Mouse (Mus musculus) neural tube, embryonic 13.5 days (tissue): ENCODE results near the gene Cdh23. TPM values are rescaled to one million over a fixed set of nuclear protein-coding genes. Genes with fewer than 3 reads are reported as not detected.

Experiments used
- ATAC-seq: fragments of 200-750 bp; cut with Nextera tagmentation; 2 replicates; pipeline ENCODE4 v1.8.0; 2017; ENCODE audit warnings: low read depth, mild to moderate bottlenecking, moderate TSS enrichment, moderate library complexity
- H3K27ac ChIP-seq: fragments of 300-500 bp; sonication (generic); replicated peaks from 2 replicates; pipeline ENCODE4 v1.5.1; 2015; ENCODE audit warnings: moderate library complexity, mild to moderate bottlenecking, inconsistent platforms
- H3K27me3 ChIP-seq: fragments of 300-500 bp; sonication (generic); 2 replicates; pipeline ENCODE4 v1.6.1; 2015; ENCODE audit warnings: mild to moderate bottlenecking, inconsistent platforms
- H3K36me3 ChIP-seq: fragments of 300-500 bp; sonication (generic); 2 replicates; pipeline ENCODE4 v1.6.1; 2015; ENCODE audit warnings: mild to moderate bottlenecking, inconsistent platforms
- H3K4me1 ChIP-seq: fragments of 300-500 bp; sonication (generic); replicated peaks from 2 replicates; pipeline ENCODE4 v1.6.1; 2015; ENCODE audit warnings: inconsistent platforms
- H3K4me2 ChIP-seq: fragments of 300-500 bp; sonication (generic); 2 replicates; pipeline ENCODE4 v1.6.1; 2015; ENCODE audit warnings: inconsistent platforms, mild to moderate bottlenecking, moderate library complexity
- H3K4me3 ChIP-seq: fragments of 300-500 bp; sonication (generic); 2 replicates; pipeline ENCODE4 v1.5.1; 2015; ENCODE audit warnings: mild to moderate bottlenecking, inconsistent platforms
- H3K9ac ChIP-seq: fragments of 300-500 bp; sonication (generic); 2 replicates; pipeline ENCODE4 v1.6.1; 2015; ENCODE audit warnings: moderate library complexity, mild to moderate bottlenecking, inconsistent platforms
- H3K9me3 ChIP-seq: fragments of 300-500 bp; sonication (generic); 2 replicates; pipeline ENCODE4 v1.6.1; 2016; ENCODE audit warnings: inconsistent platforms
- WGBS: fragments of 180-500 bp; shearing (Covaris S2); methylation state at CpG from one replicate; pipeline ENCODE4 v1.1.7; 2015; 5-methylcytosine and 5-hydroxymethylcytosine counted together
- polyA plus RNA-seq: library from polyadenylated mRNA; unstranded; fragments of >200 nt; fragmentation: Nextera tagmentation; extraction: Ambion mirVana; gene quantifications from 2 replicates; pipeline ENCODE4 v1.2.1, GENCODE M21; 2015

Cdh23 gene
- polyA plus RNA-seq, 1 experiment from 2014 or later = 1.4 TPM

DNA sequence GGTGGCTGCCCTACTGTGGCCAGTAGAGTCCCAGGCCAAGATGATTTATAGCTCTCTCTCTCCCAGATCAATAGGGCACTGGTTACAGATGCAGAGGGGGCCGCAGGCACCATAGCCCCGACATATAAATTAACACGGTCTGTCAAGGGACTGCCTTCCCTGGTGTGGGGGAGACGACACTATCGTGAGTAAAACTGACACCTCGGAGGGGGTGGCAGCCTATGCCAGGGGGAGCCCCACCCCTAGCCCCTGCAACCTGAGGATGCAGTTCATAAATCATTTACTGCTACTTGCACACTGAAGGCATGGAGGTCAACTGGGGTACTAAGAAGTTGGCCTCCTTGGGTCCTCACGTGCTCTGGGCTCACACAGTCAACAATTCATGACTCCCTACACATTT lies 106.0 kb downstream of the Cdh23 start:
- H3K27ac ChIP-seq = no peak overlapping the region
- H3K4me3 ChIP-seq = no peak overlapping the region
- H3K4me2 ChIP-seq = no peak overlapping the region
- H3K9ac ChIP-seq = no peak overlapping the region
- H3K9me3 ChIP-seq = no peaks in the 10 kb centered on the region
- peaks cover 97% of the 10 kb centered on the region for H3K27me3 ChIP-seq
- 22% methylated on average over 7 of the region's 7 CpGs for WGBS
- H3K36me3 ChIP-seq = no peaks in the 10 kb centered on the region
- peaks cover 37% of the 10 kb centered on the region for H3K4me1 ChIP-seq
- ATAC-seq = no peak

DNA sequence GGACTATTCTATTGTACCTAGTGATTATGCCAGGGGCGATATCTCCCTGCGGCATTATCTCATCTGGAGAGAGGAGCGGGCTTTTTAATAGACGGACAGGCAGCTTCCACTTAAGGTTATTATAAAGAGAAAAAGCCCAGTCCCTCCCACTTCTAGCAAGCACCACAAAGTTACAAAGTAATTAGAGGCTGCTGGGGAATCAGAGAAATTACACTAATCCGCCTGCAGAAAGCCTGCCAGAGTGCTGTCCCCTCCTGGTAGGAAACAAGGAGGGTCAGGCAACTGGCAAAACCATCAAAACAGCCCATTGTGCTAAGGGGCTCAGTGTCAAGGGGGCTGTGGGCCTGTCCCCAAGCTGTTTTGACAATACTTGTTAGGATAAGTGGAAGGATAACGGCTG lies 110.6 kb downstream of the Cdh23 start:
- no peaks in the 10 kb centered on the region for H3K36me3 ChIP-seq
- H3K27me3 ChIP-seq = peaks cover 100% of the 10 kb centered on the region
- no peak overlapping the region for H3K4me3 ChIP-seq
- ATAC-seq = no peak
- WGBS = 46% methylated on average over 6 of the region's 6 CpGs
- no peak overlapping the region for H3K27ac ChIP-seq
- H3K4me2 ChIP-seq = no peak overlapping the region
- no peak overlapping the region for H3K9ac ChIP-seq
- no peaks in the 10 kb centered on the region for H3K9me3 ChIP-seq
- H3K4me1 ChIP-seq = peaks cover 16% of the 10 kb centered on the region

GRCm38 (mm10) chr10:60582956-60583355 lies 113.3 kb downstream of the Cdh23 start:
- 25% methylated on average over 15 of the region's 15 CpGs for WGBS
- 0 out of 2 replicates have a peak, but pooled peaks have one; percentile 57 for ATAC-seq
- H3K27me3 ChIP-seq = peaks cover 98% of the 10 kb centered on the region
- no peak overlapping the region for H3K27ac ChIP-seq
- no peak overlapping the region for H3K4me3 ChIP-seq
- H3K4me1 ChIP-seq = peaks cover 10% of the 10 kb centered on the region
- H3K9me3 ChIP-seq = no peaks in the 10 kb centered on the region
- no peak overlapping the region for H3K9ac ChIP-seq
- H3K36me3 ChIP-seq = no peaks in the 10 kb centered on the region
- peak overlapping the region; percentile 9; the same call in 1 of the 2 replicates for H3K4me2 ChIP-seq

DNA sequence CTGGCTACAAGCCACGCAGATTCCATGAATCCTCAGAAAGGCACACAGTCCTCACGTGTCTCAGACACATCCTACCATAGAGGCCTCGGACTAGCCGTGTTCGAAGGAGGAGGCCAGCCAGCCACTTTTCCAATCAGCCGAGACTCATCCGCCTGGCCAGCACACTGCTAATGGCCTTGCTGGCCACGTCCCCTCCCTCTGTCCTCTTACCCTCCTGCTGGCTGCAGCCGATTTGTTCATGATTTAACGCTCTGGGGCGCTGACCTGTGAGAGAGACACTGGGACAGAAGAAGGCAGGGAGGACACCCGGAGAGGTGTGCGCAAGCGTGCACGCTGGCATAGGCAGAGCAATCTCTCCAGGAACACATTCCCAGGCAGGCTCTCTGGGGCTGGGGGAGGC lies 115.6 kb downstream of the Cdh23 start:
- Histone ChIP-seq H3K4me1 (peaks cover 20% of the 10 kb centered on the region), H3K4me3 (no peak overlapping the region), H3K27ac (no peak overlapping the region), H3K9ac (no peak overlapping the region), H3K4me2 (no peak overlapping the region), H3K36me3 (no peaks in the 10 kb centered on the region), H3K27me3 (peaks cover 98% of the 10 kb centered on the region), H3K9me3 (no peaks in the 10 kb centered on the region)
- ATAC-seq = no peak
- WGBS = 45% methylated on average over 15 of the region's 15 CpGs

DNA sequence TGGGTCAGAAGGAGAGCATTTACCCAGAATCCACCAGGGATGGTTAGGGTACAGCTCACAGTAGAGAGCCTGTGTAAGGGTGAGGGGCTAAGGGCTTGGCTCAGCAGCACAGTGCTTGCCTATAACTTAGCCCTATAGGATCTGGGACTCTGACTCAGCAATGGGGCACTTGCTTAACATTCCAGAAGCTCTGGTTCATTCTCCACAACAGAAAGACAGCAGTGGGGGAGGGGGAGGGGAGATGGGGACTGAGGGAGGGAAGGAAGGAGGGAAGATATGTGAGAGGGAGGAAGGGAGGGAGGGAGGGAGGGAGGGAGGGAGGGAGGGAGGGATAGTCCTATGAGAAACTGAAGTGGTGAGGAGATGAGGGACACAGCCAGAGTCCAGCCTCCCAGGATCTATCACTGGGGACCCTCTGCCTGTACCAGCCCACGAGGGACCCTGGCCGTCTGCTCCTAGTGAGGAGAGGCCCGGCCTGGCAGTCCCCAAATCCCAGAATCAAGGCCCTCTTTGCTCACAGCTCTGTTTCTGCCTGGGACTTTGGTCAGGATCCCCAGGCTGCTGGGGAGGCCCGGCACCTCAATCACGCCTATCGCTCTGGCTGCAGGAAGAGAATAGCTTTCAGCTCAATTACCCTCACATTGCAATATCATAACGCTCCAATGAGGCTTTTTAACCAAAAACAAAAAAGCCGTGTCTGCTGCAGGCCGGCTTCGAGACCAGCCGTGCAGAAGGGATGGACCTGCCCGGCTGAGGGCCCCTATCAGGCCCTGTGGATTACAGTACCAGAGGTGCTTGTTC lies 117.4 kb downstream of the Cdh23 start:
- no peak overlapping the region for H3K4me2 ChIP-seq
- no peak overlapping the region for H3K27ac ChIP-seq
- H3K36me3 ChIP-seq = no peaks in the 10 kb centered on the region
- WGBS = 28% methylated on average over 12 of the region's 12 CpGs
- H3K9ac ChIP-seq = no peak overlapping the region
- H3K4me3 ChIP-seq = no peak overlapping the region
- peaks cover 20% of the 10 kb centered on the region for H3K4me1 ChIP-seq
- H3K9me3 ChIP-seq = no peaks in the 10 kb centered on the region
- ATAC-seq = no peak
- H3K27me3 ChIP-seq = peaks cover 98% of the 10 kb centered on the region

GRCm38 (mm10) chr10:60577920-60578737 lies 118.2 kb downstream of the Cdh23 start:
- Histone ChIP-seq H3K4me2 (no peak overlapping the region), H3K9ac (no peak overlapping the region), H3K4me1 (peaks cover 20% of the 10 kb centered on the region), H3K9me3 (no peaks in the 10 kb centered on the region), H3K36me3 (no peaks in the 10 kb centered on the region), H3K27ac (no peak overlapping the region), H3K4me3 (no peak overlapping the region), H3K27me3 (peaks cover 98% of the 10 kb centered on the region)
- ATAC-seq = no peak
- WGBS = 86% methylated on average over 12 of the region's 12 CpGs

DNA sequence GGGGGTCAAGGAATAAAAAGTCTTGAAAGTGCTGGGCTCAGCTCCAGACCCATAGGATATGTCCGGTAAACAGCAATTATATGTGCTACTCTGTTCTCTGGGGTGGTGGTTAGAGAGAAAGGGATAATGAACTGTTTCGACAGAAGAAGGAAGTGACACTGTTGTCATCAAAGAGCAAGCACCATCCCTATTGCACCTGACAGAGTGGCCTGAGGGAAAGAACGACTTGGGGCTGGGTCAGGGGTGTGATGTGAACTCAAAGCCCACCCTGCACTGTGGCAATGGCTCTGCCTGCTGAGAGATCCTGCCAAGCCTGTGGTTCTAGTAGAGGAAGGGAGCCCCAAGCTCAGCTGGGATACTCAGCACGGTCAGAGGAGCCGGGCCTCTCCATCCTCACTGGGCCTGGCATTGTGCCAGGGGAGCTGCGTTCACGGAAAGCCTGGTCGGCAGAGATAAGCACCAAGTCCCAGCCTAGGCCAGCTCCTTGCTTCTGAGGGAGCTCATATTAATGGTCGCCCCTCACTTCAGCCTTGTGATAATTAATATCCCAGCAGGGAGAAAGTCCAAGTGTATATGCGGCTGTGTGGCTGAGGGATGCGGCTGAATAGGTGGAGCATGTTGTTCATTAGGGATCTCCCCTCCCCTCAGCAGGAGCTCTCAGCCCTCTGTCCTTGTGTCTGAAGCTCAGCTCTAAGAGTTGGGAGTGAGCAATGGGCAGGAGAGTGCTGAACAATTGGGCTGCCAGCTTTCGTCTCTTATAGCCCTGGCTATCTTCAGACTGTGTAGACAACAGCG lies 119.0 kb downstream of the Cdh23 start:
- Histone ChIP-seq H3K27me3 (peaks cover 98% of the 10 kb centered on the region), H3K36me3 (no peaks in the 10 kb centered on the region), H3K4me3 (no peak overlapping the region), H3K27ac (no peak overlapping the region), H3K9ac (no peak overlapping the region), H3K4me1 (peaks cover 12% of the 10 kb centered on the region), H3K4me2 (no peak overlapping the region), H3K9me3 (no peaks in the 10 kb centered on the region)
- 40% methylated on average over 13 of the region's 13 CpGs for WGBS
- ATAC-seq = no peak

DNA sequence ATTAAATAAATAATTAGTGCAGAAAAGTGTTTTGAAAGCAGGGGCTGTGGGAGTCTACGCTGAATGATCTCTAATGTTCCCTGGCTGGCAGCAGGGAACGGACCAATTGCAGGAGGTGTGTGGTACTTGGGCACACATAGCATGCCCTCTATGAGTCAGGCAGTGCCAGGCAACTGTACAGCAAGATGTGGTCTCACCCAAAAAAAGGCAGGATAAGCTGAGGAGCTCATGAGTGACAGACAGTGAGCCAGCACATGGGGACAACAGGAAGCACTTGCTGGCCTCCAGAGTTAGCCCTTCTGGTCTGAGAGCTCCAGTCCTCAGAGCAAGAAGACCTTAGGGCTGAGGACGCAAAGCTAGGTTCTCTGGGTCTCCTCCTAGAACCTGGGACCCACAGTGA lies 121.4 kb downstream of the Cdh23 start:
- 95% methylated on average over 3 of the region's 3 CpGs for WGBS
- peaks cover 19% of the 10 kb centered on the region for H3K4me1 ChIP-seq
- H3K9me3 ChIP-seq = no peaks in the 10 kb centered on the region
- H3K27ac ChIP-seq = no peak overlapping the region
- no peak overlapping the region for H3K9ac ChIP-seq
- no peaks in the 10 kb centered on the region for H3K36me3 ChIP-seq
- no peak overlapping the region for H3K4me3 ChIP-seq
- H3K27me3 ChIP-seq = peaks cover 95% of the 10 kb centered on the region
- no peak overlapping the region for H3K4me2 ChIP-seq
- ATAC-seq = no peak

DNA sequence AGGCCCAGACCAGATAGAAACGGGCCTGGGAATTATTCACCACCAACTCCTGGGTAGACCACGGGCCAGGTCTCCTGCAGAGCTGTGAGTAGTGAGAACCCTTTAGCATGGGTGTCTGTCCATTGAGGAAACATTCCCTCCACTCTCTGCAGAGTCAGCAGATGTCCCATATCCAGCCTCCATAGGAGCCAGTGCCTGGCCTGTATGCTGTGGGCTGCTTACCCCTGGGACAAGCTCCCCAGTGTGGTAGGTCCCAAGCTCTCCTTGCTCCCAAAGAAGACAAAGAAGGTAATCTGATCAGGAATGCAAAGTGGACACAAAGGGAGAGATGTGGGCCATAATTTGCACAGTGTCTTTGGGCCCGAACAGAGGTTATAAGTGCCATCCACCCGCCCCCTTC lies 124.8 kb downstream of the Cdh23 start:
- Histone ChIP-seq H3K9ac (no peak overlapping the region), H3K27me3 (peaks cover 93% of the 10 kb centered on the region), H3K36me3 (no peaks in the 10 kb centered on the region), H3K4me2 (no peak overlapping the region), H3K27ac (no peak overlapping the region), H3K4me3 (no peak overlapping the region), H3K9me3 (no peaks in the 10 kb centered on the region), H3K4me1 (peaks cover 15% of the 10 kb centered on the region)
- WGBS = 41% methylated on average over 4 of the region's 4 CpGs
- ATAC-seq = no peak

DNA sequence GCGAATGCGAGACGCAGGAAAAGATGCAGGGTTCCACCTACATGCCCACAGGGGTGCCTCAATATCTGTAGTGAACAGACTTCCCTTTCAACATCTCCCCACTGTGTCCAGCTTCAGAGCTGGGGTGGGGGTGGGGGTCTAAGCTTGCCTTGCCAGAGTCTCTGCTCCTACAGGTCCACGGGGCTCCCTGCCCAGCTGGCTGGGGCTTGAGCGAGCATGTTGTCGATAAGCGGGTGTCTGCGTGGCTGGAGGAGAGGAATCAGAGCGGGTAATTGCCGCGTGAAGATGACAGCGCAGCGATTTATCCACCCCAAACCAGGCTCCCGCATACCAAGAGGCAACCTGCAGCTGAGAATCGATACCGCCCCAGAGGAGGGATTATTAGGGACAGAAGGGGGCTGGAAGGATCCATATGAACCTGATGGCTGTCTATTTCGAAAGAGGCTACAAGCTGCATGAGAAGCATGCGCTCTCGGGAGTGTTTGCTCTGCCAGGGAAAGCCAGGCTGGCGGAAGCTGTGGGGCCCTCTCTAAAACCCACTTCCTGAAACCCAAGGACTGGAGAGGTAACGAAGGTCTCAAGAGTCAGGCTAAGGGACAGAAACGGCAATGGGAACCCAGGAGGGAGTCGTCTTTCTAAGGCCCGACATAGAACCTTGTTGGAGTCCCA lies 129.8 kb downstream of the Cdh23 start:
- no peak overlapping the region for H3K4me3 ChIP-seq
- H3K27ac ChIP-seq = no peak overlapping the region
- H3K4me1 ChIP-seq = peaks cover 19% of the 10 kb centered on the region
- H3K4me2 ChIP-seq = peak overlapping the region; percentile 35
- H3K27me3 ChIP-seq = peaks cover 83% of the 10 kb centered on the region
- H3K36me3 ChIP-seq = no peaks in the 10 kb centered on the region
- H3K9ac ChIP-seq = peak overlapping the region; percentile 38; the same call in 1 of the 2 replicates
- ATAC-seq = no peak
- no peaks in the 10 kb centered on the region for H3K9me3 ChIP-seq
- 45% methylated on average over 24 of the region's 24 CpGs for WGBS

DNA sequence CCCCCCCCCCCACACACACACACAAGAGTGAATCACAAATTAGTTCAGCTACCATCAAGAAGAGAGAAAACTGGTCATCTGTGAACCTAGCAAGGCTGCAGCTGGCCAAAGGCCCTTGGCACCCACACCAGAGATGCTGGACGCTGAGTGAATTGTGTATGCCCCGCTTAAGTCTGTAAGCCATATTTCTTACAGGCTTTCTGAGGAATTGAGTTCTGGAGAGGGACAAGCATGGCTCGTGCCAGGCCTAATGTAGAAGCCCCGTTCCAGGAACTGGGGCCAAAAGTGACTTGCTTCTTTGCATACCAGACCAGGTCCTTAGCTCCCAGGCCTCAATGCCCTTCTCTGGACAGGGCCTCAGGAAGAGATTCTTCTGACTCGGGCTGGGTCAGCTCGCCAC lies 132.2 kb downstream of the Cdh23 start:
- H3K36me3 ChIP-seq = no peaks in the 10 kb centered on the region
- H3K4me2 ChIP-seq = no peak overlapping the region
- peaks cover 78% of the 10 kb centered on the region for H3K27me3 ChIP-seq
- WGBS = 83% methylated on average over 6 of the region's 6 CpGs
- peaks cover 18% of the 10 kb centered on the region for H3K4me1 ChIP-seq
- H3K4me3 ChIP-seq = no peak overlapping the region
- ATAC-seq = no peak
- 0 out of 2 replicates have a peak overlapping the region, but pooled peaks have one; percentile 2 for H3K9ac ChIP-seq
- H3K9me3 ChIP-seq = no peaks in the 10 kb centered on the region
- no peak overlapping the region for H3K27ac ChIP-seq
